Mouse (Mus musculus) ovary, adult 2 months (tissue): ENCODE data around the gene 4833427G06Rik. TPM values are rescaled to one million over a fixed set of nuclear protein-coding genes. Genes with fewer than 3 reads are reported as not detected.

Experiments used
- polyA plus RNA-seq: library from polyadenylated mRNA; depleted of rRNA; stranded (reverse); fragments of >200 nt; gene quantifications from 2 replicates; pipeline ENCODE4 v1.2.3, GENCODE M21; 2012; rRNA removed

Gene 4833427G06Rik
- polyA plus RNA-seq: 1.5 and 1.8 TPM in 2 replicates

GRCm38 (mm10) chr9:51101756-51102425 is at the start of gene 4833427G06Rik:
4833427G06Rik (minus strand) TSS chr9:51102078.

GRCm38 (mm10) chr9:51076979-51077315 is 24.9 kb downstream of the 4833427G06Rik start, which contains the start of gene Layn:
Layn (minus strand) TSS chr9:51077094.

GRCm38 (mm10) chr9:51060601-51061000 is 41.3 kb downstream of the 4833427G06Rik start, which contains the start of gene Btg4:
Btg4 (plus strand) TSS chr9:51060901.

Other genes starting within 250 kb of the 4833427G06Rik start
- 28.3 and 56.8 TPM in 2 replicates for gene Sik2, start 93.0 kb downstream of the 4833427G06Rik start, polyA plus RNA-seq
- gene Btg4, start 41.2 kb downstream of the 4833427G06Rik start, polyA plus RNA-seq: 2.0 and 3.1 TPM in 2 replicates
- 9.6 and 12.3 TPM in 2 replicates for gene Layn, start 25.0 kb downstream of the 4833427G06Rik start, polyA plus RNA-seq
- 0.12 TPM in 2 replicates for gene Gm32742, start 63.4 kb upstream of the 4833427G06Rik start, polyA plus RNA-seq
- 0.44 and 0.59 TPM in 2 replicates for gene Pou2af1, start 111.6 kb upstream of the 4833427G06Rik start, polyA plus RNA-seq
- gene Colca2, start 176.5 kb upstream of the 4833427G06Rik start, polyA plus RNA-seq: 1.9 and 4.6 TPM in 2 replicates
- 0.16 TPM in 1 of 2 replicates, not detected in the other for gene 1810046K07Rik, start 226.8 kb upstream of the 4833427G06Rik start, polyA plus RNA-seq